Mouse (Mus musculus) spleen, postnatal 10 days (tissue): ENCODE results near the gene Fate1.
"Not testable (repeated sequence)": the region's sequence is repeated elsewhere in the genome, so short reads cannot be mapped to it uniquely, and the experiment has no call there.

ENCODE experiments used
- DNase-seq, 2 experiments: peaks; one replicate each; pipeline ENCODE4 v3.0.0; 2021 to 2022; ENCODE audit warnings: low spot score in 2 of 2

Fate1 gene

GRCm38 (mm10) chrX:71972686-71973085, at the start of gene Fate1:
Fate1 (plus strand) TSS chrX:71972986.
- no peak for DNase-seq

- peak in 1 of 2 experiments; percentile 24 for DNase-seq
These were observed 26.2 kb upstream of the Fate1 start for GRCm38 (mm10) chrX:71946631-71947030.

GRCm38 (mm10) chrX:71958366-71958765, 14.4 kb upstream of the Fate1 start:
- no peak for DNase-seq

DNA sequence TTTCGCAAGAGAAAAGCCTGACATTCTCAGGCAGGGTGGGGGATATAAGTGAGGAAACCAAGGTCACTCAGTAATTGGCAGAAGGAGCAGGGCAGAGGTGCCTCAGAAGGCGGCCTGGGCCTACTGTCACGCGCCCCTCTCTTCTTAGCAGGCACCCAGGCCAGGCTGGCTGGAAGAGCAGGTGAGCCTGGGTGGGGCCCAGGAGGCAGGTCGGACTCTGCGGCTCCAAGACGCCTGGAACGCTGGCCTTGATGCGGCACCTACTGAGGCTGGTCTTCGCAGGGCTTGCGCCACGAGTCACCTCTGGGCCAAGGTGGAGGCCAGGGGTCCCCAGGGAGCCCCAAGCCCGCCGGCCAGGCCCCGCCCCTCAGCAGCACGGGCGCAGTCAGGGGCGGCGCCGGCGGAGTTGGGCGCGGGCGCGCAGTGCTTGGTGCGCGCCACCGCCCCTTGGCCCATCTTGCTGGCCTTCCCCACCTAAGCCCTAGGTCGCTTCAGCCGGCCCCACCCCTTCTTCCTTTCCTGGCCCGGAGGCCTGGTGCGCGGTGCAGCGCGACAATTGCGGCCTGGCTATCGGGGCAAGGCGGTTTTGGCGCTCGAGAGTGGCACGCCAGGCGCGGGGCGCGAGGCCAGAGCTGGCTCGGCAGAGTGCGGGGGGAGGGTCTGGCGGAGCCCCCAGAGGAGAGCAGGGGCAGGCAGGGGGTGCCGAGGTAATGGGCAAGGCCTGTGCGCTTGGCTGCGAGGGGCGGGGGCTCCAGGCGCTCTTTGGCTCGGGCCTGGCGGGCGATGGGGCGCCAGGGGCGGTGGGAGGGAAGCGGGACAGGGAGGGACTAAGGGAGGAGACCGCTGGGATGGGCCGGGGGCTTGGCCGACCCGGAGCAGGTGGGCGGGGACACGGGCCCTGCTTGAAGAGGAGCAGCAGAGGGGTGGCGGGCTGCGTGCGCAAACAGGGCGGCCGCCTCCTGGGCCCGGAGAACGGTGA, 10.4 kb upstream of the Fate1 start, which contains the start of gene Prrg3:
Gene Prrg3, plus strand, starts transcription at position 552 of the 979 bp plus-strand sequence.
- DNase-seq, result peak in 1 of 2 experiments; percentile 10

DNA sequence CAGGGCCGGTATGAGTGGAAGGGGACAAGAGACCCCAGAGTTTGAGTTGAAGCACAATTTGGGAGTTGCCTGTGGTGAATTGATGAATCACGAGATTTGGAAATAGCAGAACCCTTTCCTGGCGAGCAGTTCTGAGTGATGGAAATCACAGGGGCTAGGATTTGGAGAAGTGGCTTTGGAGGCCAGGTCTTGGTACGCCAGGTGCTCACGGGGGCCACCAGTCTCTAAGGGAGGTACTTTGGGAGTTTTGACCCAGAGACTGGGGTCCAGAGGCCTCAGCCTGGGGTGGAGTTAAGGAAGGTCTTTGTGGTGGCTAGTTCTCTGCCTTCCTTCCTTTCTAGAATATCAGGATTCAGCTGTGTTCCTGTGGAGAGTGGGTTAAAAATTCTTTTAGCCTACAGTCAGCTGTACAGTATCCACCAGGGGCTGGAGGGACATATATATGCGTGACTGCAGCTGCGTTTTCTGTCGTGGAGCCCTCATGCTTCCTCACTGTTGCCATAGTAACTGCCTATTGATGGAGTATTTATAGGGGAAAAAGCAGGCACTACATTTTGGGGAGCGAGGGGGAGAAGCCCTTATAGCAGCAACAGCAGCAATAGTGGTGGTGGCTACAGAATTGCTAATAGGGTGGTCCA, 9.4 kb upstream of the Fate1 start:
- no peak for DNase-seq

DNA sequence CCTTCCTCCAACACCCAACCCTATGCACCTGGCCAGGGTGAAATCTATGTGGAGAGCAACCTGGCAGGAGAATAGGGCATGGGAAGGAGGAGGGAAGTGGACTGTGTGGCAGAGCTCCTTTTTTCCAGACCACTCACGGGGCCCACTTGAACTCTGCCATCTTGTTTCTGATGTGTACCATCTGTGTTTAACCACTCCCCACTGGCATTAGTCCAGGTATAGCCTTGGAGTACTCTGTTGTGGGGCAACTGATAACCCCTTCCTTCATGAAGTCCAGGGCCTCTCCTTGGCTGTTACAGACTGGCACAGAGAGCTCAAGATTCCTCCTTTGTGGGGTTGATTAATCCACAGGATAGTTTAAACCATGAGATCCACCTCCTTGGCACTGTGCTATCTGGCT, 4.6 kb upstream of the Fate1 start:
- no peak for DNase-seq

DNA sequence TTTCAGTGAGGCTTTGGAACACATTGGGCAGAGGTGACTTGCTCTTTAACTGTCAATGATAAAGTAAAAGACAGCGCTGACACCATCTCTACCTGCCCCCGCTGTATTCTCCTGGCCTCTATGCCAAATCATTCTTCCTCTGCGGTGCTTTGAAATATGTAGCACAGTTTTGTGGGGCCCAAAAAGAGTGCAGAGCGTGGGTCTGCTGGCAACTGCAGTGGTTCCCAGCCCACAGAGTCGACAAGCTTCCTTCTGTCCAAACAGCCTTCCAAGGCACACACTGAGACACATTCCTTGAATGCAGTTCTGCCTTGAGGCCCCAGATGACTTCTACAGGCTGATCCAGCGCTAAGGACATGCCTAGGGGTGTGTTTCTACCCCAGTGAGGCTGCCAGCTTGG, 4.0 kb upstream of the Fate1 start:
- DNase-seq, result no peak

- no peak for DNase-seq
These were observed 1.5 kb upstream of the Fate1 start for GRCm38 (mm10) chrX:71971325-71971724.

- not testable (repeated sequence) for DNase-seq
These were observed 4.9 kb downstream of the Fate1 start for GRCm38 (mm10) chrX:71977681-71978080.

DNA sequence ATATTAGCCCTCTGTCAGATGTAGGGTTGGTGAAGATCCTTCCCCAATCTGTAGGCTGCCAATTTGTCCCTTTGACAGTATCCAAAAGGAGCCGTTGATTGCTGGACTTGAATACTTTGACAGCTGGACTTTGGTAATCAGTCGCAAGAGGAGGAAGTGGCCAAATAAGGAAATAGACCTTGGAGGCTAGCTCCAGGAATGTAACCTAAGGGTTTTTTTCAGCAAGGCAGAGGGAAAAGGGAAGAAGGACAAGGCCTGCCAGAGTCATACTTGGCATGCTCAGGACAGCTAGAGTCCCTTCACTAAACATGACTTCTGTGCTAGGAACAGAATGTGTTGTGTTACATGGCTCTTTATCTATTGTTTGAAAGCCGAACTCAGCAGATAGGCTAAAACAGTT, 7.7 kb downstream of the Fate1 start:
- DNase-seq, result no peak

- DNase-seq, result no peak
These were observed 8.5 kb downstream of the Fate1 start for GRCm38 (mm10) chrX:71981322-71981721.

GRCm38 (mm10) chrX:71983205-71983604, 10.4 kb downstream of the Fate1 start:
- no peak for DNase-seq

- no peak for DNase-seq
These were observed 11.0 kb downstream of the Fate1 start for GRCm38 (mm10) chrX:71983775-71984174.

DNA sequence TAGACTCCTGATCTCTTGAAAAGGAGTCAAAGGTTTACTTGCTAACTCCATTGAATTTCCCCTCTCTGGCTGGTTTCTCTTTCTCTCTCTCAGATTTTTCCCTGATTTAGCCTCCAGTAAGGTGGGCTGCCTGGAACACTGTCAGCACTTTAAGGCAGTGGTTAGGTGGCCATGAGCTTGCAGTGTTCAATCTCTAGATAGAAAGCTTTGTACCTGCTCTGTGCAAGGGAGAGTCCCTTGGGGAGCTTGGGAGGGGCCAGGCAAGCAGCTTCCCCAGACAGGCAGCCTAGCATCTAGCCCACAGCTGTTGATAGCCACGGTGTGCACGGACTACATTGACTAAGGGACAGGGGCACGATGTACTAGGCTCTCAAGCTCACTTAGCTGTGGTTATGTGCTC, 18.8 kb downstream of the Fate1 start, which contains the start of gene Cnga2:
Gene Cnga2, plus strand, starts transcription at position 301 of the 400 bp plus-strand sequence.
- DNase-seq, result no peak

- no peak for DNase-seq
These were observed 23.2 kb downstream of the Fate1 start for GRCm38 (mm10) chrX:71995972-71996371.

DNA sequence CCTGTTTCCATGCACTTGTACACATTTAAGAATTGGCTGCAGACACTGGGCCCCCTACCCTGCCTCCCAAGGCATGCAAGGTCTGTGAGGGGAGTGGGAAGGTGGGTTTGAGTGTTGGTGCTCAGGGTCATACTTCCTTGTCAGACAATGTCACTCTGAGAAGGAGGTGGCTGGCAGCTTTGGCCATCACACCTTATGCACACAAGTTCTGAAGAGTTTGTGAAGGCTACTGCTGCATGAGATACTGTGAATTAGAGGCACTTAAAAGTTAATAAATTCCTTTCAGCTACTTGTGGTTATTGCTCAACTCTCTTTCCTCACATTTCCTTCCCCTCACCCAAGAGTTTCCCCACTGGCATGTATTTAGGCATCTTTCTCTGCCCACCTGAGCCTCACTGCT, 37.1 kb downstream of the Fate1 start:
- DNase-seq, result no peak

- no peak for DNase-seq
These were observed 39.5 kb downstream of the Fate1 start for GRCm38 (mm10) chrX:72012236-72012635.

DNA sequence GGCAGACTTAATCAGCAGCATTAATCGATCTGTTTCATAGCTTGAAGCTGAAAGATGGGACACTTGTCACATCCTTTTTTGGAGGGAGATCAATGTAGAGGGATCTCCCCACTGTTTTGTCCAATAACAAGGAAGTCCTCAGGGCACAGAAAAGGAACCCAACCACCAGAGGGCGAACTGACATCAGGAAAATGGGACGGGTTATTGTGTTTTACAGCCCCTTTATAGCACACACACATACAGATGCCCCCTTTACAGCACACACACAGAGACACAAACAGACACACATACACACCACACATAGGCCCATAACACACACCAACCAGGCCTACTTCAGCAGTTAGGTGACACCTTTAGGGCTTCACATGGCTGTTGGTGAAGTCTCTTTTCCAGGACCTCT, 40.0 kb downstream of the Fate1 start:
- DNase-seq, result no peak

- no peak for DNase-seq
These were observed 49.5 kb downstream of the Fate1 start for GRCm38 (mm10) chrX:72022241-72022640.

GRCm38 (mm10) chrX:72022750-72023398, 50.1 kb downstream of the Fate1 start:
- DNase-seq, result no peak

- no peak for DNase-seq
These were observed 50.8 kb downstream of the Fate1 start for GRCm38 (mm10) chrX:72023542-72023941.
